9 mouse cellular contexts compared by ENCODE assay signal in the genomic region with DNA sequence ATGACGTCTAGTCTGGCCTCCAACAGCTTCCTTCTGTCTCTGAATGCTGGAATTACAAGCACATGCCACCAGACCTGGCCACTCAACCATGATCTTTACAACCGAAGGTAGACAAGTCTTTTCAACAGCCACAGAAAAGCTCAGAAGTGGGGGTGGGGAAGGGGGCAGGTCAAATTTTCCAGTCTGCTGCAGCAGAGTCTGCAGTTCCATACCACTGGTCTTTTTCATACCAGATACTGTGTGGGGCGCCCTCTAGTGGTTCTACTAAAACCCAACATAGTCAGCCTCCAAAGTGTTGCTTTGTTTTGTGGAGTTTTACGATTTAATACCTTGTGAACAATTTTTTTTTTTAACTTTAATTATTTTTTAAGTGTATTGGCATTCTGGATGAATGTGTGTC. TPM values are rescaled to one million over a fixed set of nuclear protein-coding genes. Genes with fewer than 3 reads are reported as not detected.
DNase-seq lines count a peak whose midpoint lies in the region; ATAC-seq and TF ChIP-seq lines count a peak whose summit lies in the region.
"Had no signal": no experiment of that assay in that cellular context is flagged by ENCODE, and none has a peak within 500 bp of the region (broad histone marks: within the 10 kb centered on the region; RNA-seq: fewer than 3 reads in every experiment).

No protein-coding gene starts in this region.

- H3K27ac ChIP-seq in hindbrain, embryonic 11.5 days (ENCODE audit: low read depth, low read length) = no peak overlapping the region
- no peak overlapping the region for H3K27ac ChIP-seq in hindbrain, embryonic 13.5 days
- no peak overlapping the region for H3K27ac ChIP-seq in cortical plate, adult 2 months (ENCODE audit: insufficient read depth, low read length)
- H3K27ac ChIP-seq: embryonic facial prominence, embryonic 13.5 days had no signal

- 0 out of 2 replicates have a peak, but pooled peaks cover 3% of the 10 kb centered on the region for H3K4me1 ChIP-seq in hindbrain, embryonic 11.5 days (replicated peaks; ENCODE audit: control insufficient read depth, insufficient read depth, low read length)
- peaks cover 14% of the 10 kb centered on the region for H3K4me1 ChIP-seq in hindbrain, embryonic 13.5 days (replicated peaks)
- H3K4me1 ChIP-seq in cortical plate, adult 2 months (ENCODE audit: control insufficient read depth, insufficient read depth, low read length) = no peaks in the 10 kb centered on the region

- H3K4me3 ChIP-seq in hindbrain, embryonic 11.5 days (ENCODE audit: low read depth, low read length) = no peak overlapping the region
- H3K4me3 ChIP-seq in hindbrain, embryonic 13.5 days = no peak overlapping the region
- no peak overlapping the region for H3K4me3 ChIP-seq in cortical plate, adult 2 months (ENCODE audit: insufficient read depth, low read length)
- H3K4me3 ChIP-seq: embryonic facial prominence, embryonic 13.5 days had no signal

- peak; percentile 54; the same call in 1 of the 2 replicates for TF ChIP-seq CTCF in cortical plate, adult 2 months (IDR thresholded peaks at IDR 0.05; ENCODE audit: extremely low read depth, insufficient read depth, low read length)

- H3K9me3 ChIP-seq in hindbrain, embryonic 11.5 days (ENCODE audit: control insufficient read depth, low read length) = no peaks in the 10 kb centered on the region
- H3K9me3 ChIP-seq in hindbrain, embryonic 13.5 days = no peaks in the 10 kb centered on the region
- H3K9me3 ChIP-seq: embryonic facial prominence, embryonic 13.5 days had no signal

- DNase-seq in hindbrain, embryonic 11.5 days (ENCODE audit: low spot score) = peak; percentile 83
- peak; percentile 82 for DNase-seq in R1 (ENCODE audit: low read depth, low spot score)
- peak; percentile 63 to 84 for DNase-seq in heart, postnatal 10 days
- peak; percentile 18 to 66 for DNase-seq in layer of hippocampus, postnatal 25 days (ENCODE audit: extremely low spot score in 1 of 2, low spot score in 1 of 2)
- DNase-seq in spleen, postnatal 36 days (ENCODE audit: low spot score in 2 of 2) = peak; percentile 47 to 63

- H3K4me2 ChIP-seq in hindbrain, embryonic 11.5 days (replicated peaks; ENCODE audit: low read depth, low read length) = no peak overlapping the region
- no peak overlapping the region for H3K4me2 ChIP-seq in hindbrain, embryonic 13.5 days

- TF ChIP-seq POLR2A in cortical plate, adult 2 months (IDR thresholded peaks at IDR 0.05; ENCODE audit: extremely low read depth, insufficient read depth, low read length) = no peak

- no peaks in the 10 kb centered on the region for H3K27me3 ChIP-seq in hindbrain, embryonic 11.5 days (ENCODE audit: control insufficient read depth, insufficient read depth, low read length)
- no peaks in the 10 kb centered on the region for H3K27me3 ChIP-seq in hindbrain, embryonic 13.5 days
- H3K27me3 ChIP-seq: embryonic facial prominence, embryonic 13.5 days had no signal

- intact Hi-C loops in heart, postnatal 10 days (cut with DNase I) = no loop called here

- H3K36me3 ChIP-seq in hindbrain, embryonic 11.5 days (ENCODE audit: control insufficient read depth, insufficient read depth, low read length) = no peaks in the 10 kb centered on the region
- peaks cover 25% of the 10 kb centered on the region for H3K36me3 ChIP-seq in hindbrain, embryonic 13.5 days

- no peak overlapping the region for H3K9ac ChIP-seq in hindbrain, embryonic 11.5 days (ENCODE audit: low read depth, low read length)
- no peak overlapping the region for H3K9ac ChIP-seq in hindbrain, embryonic 13.5 days
- H3K9ac ChIP-seq: embryonic facial prominence, embryonic 13.5 days had no signal

- 12% methylated on average over 4 of the region's 4 CpGs for WGBS in hindbrain, embryonic 11.5 days
- WGBS in hindbrain, embryonic 13.5 days = 19% methylated on average over 4 of the region's 4 CpGs

- ATAC-seq in hindbrain, embryonic 11.5 days (ENCODE audit: low FRiP score) = no peak
- no peak for ATAC-seq in hindbrain, embryonic 13.5 days (ENCODE audit: low FRiP score)
- ATAC-seq in megakaryocyte, adult 5-6 weeks (ENCODE audit: poor library complexity, severe bottlenecking) = peak; percentile 39

RNA-seq across cellular contexts. Expression of gene 1700030J22Rik, which starts 1.4 kb away (rescaled TPM):
- polyA plus RNA-seq in hindbrain, embryonic 11.5 days (2014; fragmentation: Nextera tagmentation; extraction: Ambion mirVana) = 2.2 and 4.1 TPM in 2 replicates
- polyA plus RNA-seq in hindbrain, embryonic 13.5 days (2015; fragmentation: Nextera tagmentation; extraction: Ambion mirVana) = 6.3 and 7.5 TPM in 2 replicates
- polyA plus RNA-seq in cortical plate, adult 2 months (2012; rRNA removed) = 7.2 and 7.3 TPM in 2 replicates
- under 1 TPM; 0.62 to 0.67 TPM for total RNA-seq in heart, postnatal 10 days (2021)
- total RNA-seq in layer of hippocampus, postnatal 25 days (2021) = 1 to 10 TPM; 8.1 to 8.5 TPM
- 0.40 and 0.43 TPM in 2 replicates for total RNA-seq in megakaryocyte, adult 5-6 weeks (2015)
- total RNA-seq in megakaryocyte, adult 5-6 weeks (2017) = 0.29 and 0.37 TPM in 2 replicates

RNA-seq across cellular contexts. Expression of gene Gcsh, which starts 13.2 kb away (rescaled TPM):
- 149 and 150 TPM in 2 replicates for polyA plus RNA-seq in hindbrain, embryonic 11.5 days (2014; fragmentation: Nextera tagmentation; extraction: Ambion mirVana)
- polyA plus RNA-seq in hindbrain, embryonic 13.5 days (2015; fragmentation: Nextera tagmentation; extraction: Ambion mirVana) = 93.0 and 95.0 TPM in 2 replicates
- polyA plus RNA-seq in cortical plate, adult 2 months (2012; rRNA removed) = 77.6 and 84.2 TPM in 2 replicates
- 10 to 100 TPM; 37.2 to 39.5 TPM for total RNA-seq in heart, postnatal 10 days (2021)
- total RNA-seq in layer of hippocampus, postnatal 25 days (2021) = 10 to 100 TPM; 42.0 to 45.7 TPM
- total RNA-seq in megakaryocyte, adult 5-6 weeks (2015) = 12.6 and 15.5 TPM in 2 replicates
- 12.6 and 25.3 TPM in 2 replicates for total RNA-seq in megakaryocyte, adult 5-6 weeks (2017)

RNA-seq across cellular contexts. Expression of gene Atmin, which starts 36.9 kb away (rescaled TPM):
- polyA plus RNA-seq in hindbrain, embryonic 11.5 days (2014; fragmentation: Nextera tagmentation; extraction: Ambion mirVana) = 15.8 and 18.3 TPM in 2 replicates
- 19.5 and 20.9 TPM in 2 replicates for polyA plus RNA-seq in hindbrain, embryonic 13.5 days (2015; fragmentation: Nextera tagmentation; extraction: Ambion mirVana)
- 40.2 and 40.6 TPM in 2 replicates for polyA plus RNA-seq in cortical plate, adult 2 months (2012; rRNA removed)
- 10 to 100 TPM; 14.5 to 16.9 TPM for total RNA-seq in heart, postnatal 10 days (2021)
- total RNA-seq in layer of hippocampus, postnatal 25 days (2021) = 10 to 100 TPM; 37.0 to 42.9 TPM
- total RNA-seq in megakaryocyte, adult 5-6 weeks (2015) = 12.3 and 14.5 TPM in 2 replicates
- total RNA-seq in megakaryocyte, adult 5-6 weeks (2017) = 8.6 and 11.3 TPM in 2 replicates

RNA-seq across cellular contexts. Expression of gene Cenpn, which starts 58.6 kb away (rescaled TPM):
- polyA plus RNA-seq in hindbrain, embryonic 11.5 days (2014; fragmentation: Nextera tagmentation; extraction: Ambion mirVana) = 45.8 and 49.2 TPM in 2 replicates
- polyA plus RNA-seq in hindbrain, embryonic 13.5 days (2015; fragmentation: Nextera tagmentation; extraction: Ambion mirVana) = 10.5 and 13.6 TPM in 2 replicates
- 1.5 and 2.4 TPM in 2 replicates for polyA plus RNA-seq in cortical plate, adult 2 months (2012; rRNA removed)
- 1 to 10 TPM; 4.9 to 5.1 TPM for total RNA-seq in heart, postnatal 10 days (2021)
- total RNA-seq in layer of hippocampus, postnatal 25 days (2021) = 1 to 10 TPM; 1.2 to 1.3 TPM
- 26.9 and 35.6 TPM in 2 replicates for total RNA-seq in megakaryocyte, adult 5-6 weeks (2015)
- total RNA-seq in megakaryocyte, adult 5-6 weeks (2017) = 35.7 and 36.8 TPM in 2 replicates

RNA-seq across cellular contexts. Expression of gene Cmc2, which starts 58.9 kb away (rescaled TPM):
- polyA plus RNA-seq in hindbrain, embryonic 11.5 days (2014; fragmentation: Nextera tagmentation; extraction: Ambion mirVana) = 68.6 and 73.8 TPM in 2 replicates
- polyA plus RNA-seq in hindbrain, embryonic 13.5 days (2015; fragmentation: Nextera tagmentation; extraction: Ambion mirVana) = 36.2 and 38.0 TPM in 2 replicates
- polyA plus RNA-seq in cortical plate, adult 2 months (2012; rRNA removed) = 19.6 and 21.6 TPM in 2 replicates
- 10 to 100 TPM; 50.0 to 54.3 TPM for total RNA-seq in heart, postnatal 10 days (2021)
- 10 to 100 TPM; 13.2 to 17.6 TPM for total RNA-seq in layer of hippocampus, postnatal 25 days (2021)
- 43.3 and 49.2 TPM in 2 replicates for total RNA-seq in megakaryocyte, adult 5-6 weeks (2015)
- 51.7 and 66.0 TPM in 2 replicates for total RNA-seq in megakaryocyte, adult 5-6 weeks (2017)

Comparison
In these comparisons a context has a peak if more than half of its experiments do, and no peak if none do; other contexts are left out.
1. RNA of gene 1700030J22Rik, which starts 1.4 kb away (total RNA-seq): 8.1 to 8.5 TPM in layer of hippocampus, postnatal 25 days; 0.62 to 0.67 TPM in heart, postnatal 10 days and 0.29 to 0.43 TPM in megakaryocyte, adult 5-6 weeks; every median in the first group is over 4 times any median in the second.
2. Peak in every context shown above with its lines, with median percentiles within 50 percentile points of each other: DNase-seq.